Mouse (Mus musculus) cerebellum, adult 9-11 months (tissue): Measurements from ENCODE around the gene Abcc6.

Experiments
- DNase-seq: peaks from one replicate; pipeline ENCODE4 v3.0.0; 2022

Gene Abcc6

GRCm38 (mm10) chr7:46030145-46030488 is at the start of gene Abcc6:
Gene Abcc6, minus strand, starts transcription at chr7:46030302.
- DNase-seq, result no peak

GRCm38 (mm10) chr7:46077675-46078074 is 47.6 kb upstream of the Abcc6 start:
- no peak for DNase-seq

- no peak for DNase-seq
Measured at GRCm38 (mm10) chr7:46076844-46077243, 46.7 kb upstream of the Abcc6 start.

- no peak for DNase-seq
Measured at GRCm38 (mm10) chr7:46068831-46069230, 38.7 kb upstream of the Abcc6 start.

- no peak for DNase-seq
Measured at GRCm38 (mm10) chr7:46063296-46063695, 33.2 kb upstream of the Abcc6 start.

- no peak for DNase-seq
Measured at GRCm38 (mm10) chr7:46061614-46062013, 31.5 kb upstream of the Abcc6 start.

- DNase-seq, result no peak
Measured at GRCm38 (mm10) chr7:46060688-46061087, 30.6 kb upstream of the Abcc6 start.

- DNase-seq, result no peak
Measured at GRCm38 (mm10) chr7:46058882-46059281, 28.8 kb upstream of the Abcc6 start.

GRCm38 (mm10) chr7:46053566-46053965 is 23.5 kb upstream of the Abcc6 start:
- no peak for DNase-seq

GRCm38 (mm10) chr7:46052161-46052821 is 22.2 kb upstream of the Abcc6 start:
- peak; percentile 21 for DNase-seq

GRCm38 (mm10) chr7:46049981-46050380 is 19.9 kb upstream of the Abcc6 start:
- no peak for DNase-seq

- DNase-seq, result no peak
Measured at GRCm38 (mm10) chr7:46047873-46048562, 17.9 kb upstream of the Abcc6 start.

GRCm38 (mm10) chr7:46045882-46046281 is 15.8 kb upstream of the Abcc6 start:
- DNase-seq, result no peak

GRCm38 (mm10) chr7:46044106-46044505 is 14.0 kb upstream of the Abcc6 start:
- no peak for DNase-seq

- DNase-seq, result no peak
Measured at GRCm38 (mm10) chr7:46039873-46040272, 9.8 kb upstream of the Abcc6 start.

- no peak for DNase-seq
Measured at GRCm38 (mm10) chr7:46037433-46037832, 7.3 kb upstream of the Abcc6 start.

- DNase-seq, result no peak
Measured at GRCm38 (mm10) chr7:46035468-46035867, 5.4 kb upstream of the Abcc6 start.

- DNase-seq, result no peak
Measured at GRCm38 (mm10) chr7:46034991-46035390, 4.9 kb upstream of the Abcc6 start.

GRCm38 (mm10) chr7:46033870-46034337 is 3.8 kb upstream of the Abcc6 start:
- no peak for DNase-seq

GRCm38 (mm10) chr7:46033109-46033869 is 3.2 kb upstream of the Abcc6 start, which contains the start of gene Nomo1:
Gene Nomo1, plus strand, starts transcription at chr7:46033698.
- DNase-seq, result peak; percentile 96

GRCm38 (mm10) chr7:46031075-46031474 is 973 bp upstream of the Abcc6 start:
- no peak for DNase-seq

GRCm38 (mm10) chr7:46029299-46030144 is 580 bp downstream of the Abcc6 start:
- no peak for DNase-seq

- DNase-seq, result no peak
Measured at GRCm38 (mm10) chr7:46028681-46029080, 1.4 kb downstream of the Abcc6 start.
